Mouse (Mus musculus) liver, adult 2 months (tissue): ENCODE measurements around the gene Arl15.

Experiments
- CTCF ChIP-seq: fragments of 200-500 bp; IDR thresholded peaks from 2 replicates; pipeline ENCODE4 v1.5.1; 2011; ENCODE audit warnings: low read depth, low read length, control low read depth
- POLR2A ChIP-seq: fragments of 200-500 bp; IDR thresholded peaks from 2 replicates; pipeline ENCODE4 v1.6.1; 2011; ENCODE audit warnings: low read length, control low read depth; ENCODE audit not compliant: insufficient read depth; ENCODE audit errors: extremely low read depth

- no peak for TF ChIP-seq POLR2A
- TF ChIP-seq CTCF: no peak
Observed at GRCm38 (mm10) chr13:113888704-113889103, 94.4 kb downstream of the Arl15 start.
